Mouse (Mus musculus): ENCODE data around the gene Adgrg3. TPM values are rescaled to one million over a fixed set of nuclear protein-coding genes. Genes with fewer than 3 reads are reported as not detected.

Adgrg3 gene
- total and polyA plus RNA-seq, 3 experiments, result 0.08 TPM; not detected in 2

GRCm38 (mm10) chr8:95047884-95048680 lies 30.6 kb downstream of the Adgrg3 start:
- no peak for DNase-seq (ENCODE audit: low read depth, low spot score)
- Histone ChIP-seq H3K27me3 (ENCODE audit: control insufficient read depth in 1 of 2, insufficient read depth in 2 of 2, low read length in 2 of 2) (peaks cover 5 to 8% of the 10 kb centered on the region in 2 experiments), H3K9ac (ENCODE audit: control insufficient read depth, low read depth, low read length, poor library complexity, severe bottlenecking) (no peak overlapping the region), H3K4me3 (ENCODE audit: control insufficient read depth in 1 of 2, insufficient read depth in 1 of 2, low read depth in 2 of 2, low read length in 2 of 2) (no peak overlapping the region), H3K36me3 (ENCODE audit: control insufficient read depth in 1 of 2, insufficient read depth in 2 of 2, low read length in 2 of 2) (no peaks in the 10 kb centered on the region), H3K4me1 (ENCODE audit: control insufficient read depth in 1 of 2, insufficient read depth in 2 of 2, low read length in 2 of 2) (no peaks in the 10 kb centered on the region), H3K79me2 (ENCODE audit: control insufficient read depth, insufficient read depth, low read length, poor library complexity) (no peaks in the 10 kb centered on the region), H3K27ac (ENCODE audit: control insufficient read depth, low read depth, low read length) (no peak overlapping the region), H3K9me3 (replicated peaks; ENCODE audit: insufficient read depth, low read length) (no peaks in the 10 kb centered on the region)
- no peak for TF ChIP-seq CTCF (IDR thresholded peaks at IDR 0.05 in 2 of 3, conservative IDR thresholded peaks at IDR 0.05 in 1 of 3; ENCODE audit: control insufficient read depth in 1 of 3, insufficient read depth in 1 of 3, low read depth in 2 of 3, low read length in 3 of 3, poor library complexity in 1 of 3, severe bottlenecking in 1 of 3)
- no peak for TF ChIP-seq ZMIZ1 (IDR thresholded peaks at IDR 0.05; ENCODE audit: low read depth, low read length)
- no peak for TF ChIP-seq KAT2A (conservative IDR thresholded peaks at IDR 0.05; ENCODE audit: low read depth, low read length)
- no peak for TF ChIP-seq MYB (IDR thresholded peaks at IDR 0.05; ENCODE audit: low read depth, low read length)
- TF ChIP-seq BHLHE40 (IDR thresholded peaks at IDR 0.05; ENCODE audit: borderline replicate concordance, low read depth, low read length), result no peak
- TF ChIP-seq ELF1 (IDR thresholded peaks at IDR 0.05; ENCODE audit: low read depth, low read length), result no peak
- TF ChIP-seq POLR2A (IDR thresholded peaks at IDR 0.05; ENCODE audit: control insufficient read depth in 1 of 2, insufficient read depth in 1 of 2, low read depth in 1 of 2, low read length in 2 of 2, poor library complexity in 1 of 2), result no peak
- TF ChIP-seq POLR2AphosphoS2 (IDR thresholded peaks at IDR 0.05; ENCODE audit: low read length), result no peak

DNA sequence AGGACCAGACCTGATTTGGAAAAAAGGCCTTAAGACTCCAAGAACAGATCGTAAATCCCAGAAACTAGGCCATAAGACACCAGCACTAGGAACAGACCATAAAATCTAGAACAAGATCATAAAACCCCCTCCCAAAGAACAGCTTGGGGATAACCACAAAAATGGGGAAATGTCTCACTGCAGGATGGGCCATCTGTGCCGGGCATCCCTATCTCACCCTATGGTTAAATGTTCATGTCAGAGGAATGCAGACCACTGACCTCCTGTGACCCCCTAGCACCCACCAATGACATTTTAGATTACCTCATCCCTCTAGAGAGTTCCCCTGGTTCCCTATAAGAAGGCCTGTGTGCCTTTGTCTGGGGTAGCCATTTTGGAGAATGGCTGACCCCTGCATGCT lies 32.1 kb downstream of the Adgrg3 start:
- Histone ChIP-seq H3K9me3 (replicated peaks; ENCODE audit: insufficient read depth, low read length) (no peaks in the 10 kb centered on the region), H3K27ac (ENCODE audit: control insufficient read depth, low read depth, low read length) (no peak overlapping the region), H3K79me2 (ENCODE audit: control insufficient read depth, insufficient read depth, low read length, poor library complexity) (no peaks in the 10 kb centered on the region), H3K9ac (ENCODE audit: control insufficient read depth, low read depth, low read length, poor library complexity, severe bottlenecking) (no peak overlapping the region), H3K27me3 (ENCODE audit: control insufficient read depth in 1 of 2, insufficient read depth in 2 of 2, low read length in 2 of 2) (peaks cover 3 to 6% of the 10 kb centered on the region in 2 experiments), H3K4me3 (ENCODE audit: control insufficient read depth in 1 of 2, insufficient read depth in 1 of 2, low read depth in 2 of 2, low read length in 2 of 2) (no peak overlapping the region), H3K36me3 (ENCODE audit: control insufficient read depth in 1 of 2, insufficient read depth in 2 of 2, low read length in 2 of 2) (peaks cover 0 to 1% of the 10 kb centered on the region in 2 experiments; a peak in 1 of 4 replicates), H3K4me1 (ENCODE audit: control insufficient read depth in 1 of 2, insufficient read depth in 2 of 2, low read length in 2 of 2) (peaks cover 0 to 3% of the 10 kb centered on the region in 2 experiments; a peak in 1 of 4 replicates)
- TF ChIP-seq MYB (IDR thresholded peaks at IDR 0.05; ENCODE audit: low read depth, low read length) (no peak), E2F4 (IDR thresholded peaks at IDR 0.05; ENCODE audit: borderline replicate concordance, low read depth, low read length) (no peak), ELF1 (IDR thresholded peaks at IDR 0.05; ENCODE audit: low read depth, low read length) (no peak), MXI1 (IDR thresholded peaks at IDR 0.05; ENCODE audit: low read depth, low read length) (no peak), ZKSCAN1 (IDR thresholded peaks at IDR 0.05; ENCODE audit: low read depth, low read length) (no peak), KAT2A (conservative IDR thresholded peaks at IDR 0.05; ENCODE audit: low read depth, low read length) (no peak), CTCF (IDR thresholded peaks at IDR 0.05 in 2 of 3, conservative IDR thresholded peaks at IDR 0.05 in 1 of 3; ENCODE audit: control insufficient read depth in 1 of 3, insufficient read depth in 1 of 3, low read depth in 2 of 3, low read length in 3 of 3, poor library complexity in 1 of 3, severe bottlenecking in 1 of 3) (no peak), EP300 (IDR thresholded peaks at IDR 0.05; ENCODE audit: low read depth in 1 of 2, low read length in 2 of 2) (no peak), HCFC1 (IDR thresholded peaks at IDR 0.05; ENCODE audit: low read depth, low read length) (no peak)
- DNase-seq (ENCODE audit: low read depth, low spot score), result no peak
